Mouse (Mus musculus): ENCODE measurements around the gene Kif6. TPM values are rescaled to one million over a fixed set of nuclear protein-coding genes. Genes with fewer than 3 reads are reported as not detected.

Kif6 gene
- polyA plus RNA-seq, 1 experiment from 2014 or later: 1.5 TPM

GRCm38 (mm10) chr17:49875401-49875800 lies 260.5 kb downstream of the Kif6 start:
- Histone ChIP-seq H3K4me3 (ENCODE audit: low read depth, low read length) (no peak overlapping the region), H3K9ac (replicated peaks; ENCODE audit: low read depth) (no peak overlapping the region), H3K9me3 (ENCODE audit: low read length) (no peaks in the 10 kb centered on the region), H3K4me1 (ENCODE audit: insufficient read depth, low read depth, low read length) (no peaks in the 10 kb centered on the region), H3K27me3 (replicated peaks; ENCODE audit: insufficient read depth, low read length) (no peaks in the 10 kb centered on the region), H3K36me3 (ENCODE audit: insufficient read depth, low read length) (no peaks in the 10 kb centered on the region), H3K27ac (ENCODE audit: low read length) (no peak overlapping the region), H3K4me2 (replicated peaks; ENCODE audit: low read depth, low read length) (no peak overlapping the region)
- DNase-seq (ENCODE audit: low spot score) (no peak), ATAC-seq (no peak)
- TF ChIP-seq EP300 (IDR thresholded peaks at IDR 0.05) (no peak), CTCF (IDR thresholded peaks at IDR 0.05) (no peak)
- WGBS: 56% methylated on average over 6 of the region's 6 CpGs

- WGBS: 56% methylated on average over 15 of the region's 15 CpGs
- H3K4me3 ChIP-seq (ENCODE audit: low read depth, low read length): no peak overlapping the region
- no peak for DNase-seq (ENCODE audit: low spot score)
- H3K9ac ChIP-seq (replicated peaks; ENCODE audit: low read depth): no peak overlapping the region
- no peak for TF ChIP-seq EP300 (IDR thresholded peaks at IDR 0.05)
- 0 out of 2 replicates have a peak, but pooled peaks have one; percentile 14 for TF ChIP-seq CTCF (IDR thresholded peaks at IDR 0.05)
- no peaks in the 10 kb centered on the region for H3K4me1 ChIP-seq (ENCODE audit: insufficient read depth, low read depth, low read length)
- H3K27me3 ChIP-seq (replicated peaks; ENCODE audit: insufficient read depth, low read length): no peaks in the 10 kb centered on the region
- H3K36me3 ChIP-seq (ENCODE audit: insufficient read depth, low read length): no peaks in the 10 kb centered on the region
- no peak for ATAC-seq
- no peak overlapping the region for H3K4me2 ChIP-seq (replicated peaks; ENCODE audit: low read depth, low read length)
- no peak overlapping the region for H3K27ac ChIP-seq (ENCODE audit: low read length)
- H3K9me3 ChIP-seq (ENCODE audit: low read length): no peaks in the 10 kb centered on the region
These were observed 261.2 kb downstream of the Kif6 start for GRCm38 (mm10) chr17:49875939-49876651.

DNA sequence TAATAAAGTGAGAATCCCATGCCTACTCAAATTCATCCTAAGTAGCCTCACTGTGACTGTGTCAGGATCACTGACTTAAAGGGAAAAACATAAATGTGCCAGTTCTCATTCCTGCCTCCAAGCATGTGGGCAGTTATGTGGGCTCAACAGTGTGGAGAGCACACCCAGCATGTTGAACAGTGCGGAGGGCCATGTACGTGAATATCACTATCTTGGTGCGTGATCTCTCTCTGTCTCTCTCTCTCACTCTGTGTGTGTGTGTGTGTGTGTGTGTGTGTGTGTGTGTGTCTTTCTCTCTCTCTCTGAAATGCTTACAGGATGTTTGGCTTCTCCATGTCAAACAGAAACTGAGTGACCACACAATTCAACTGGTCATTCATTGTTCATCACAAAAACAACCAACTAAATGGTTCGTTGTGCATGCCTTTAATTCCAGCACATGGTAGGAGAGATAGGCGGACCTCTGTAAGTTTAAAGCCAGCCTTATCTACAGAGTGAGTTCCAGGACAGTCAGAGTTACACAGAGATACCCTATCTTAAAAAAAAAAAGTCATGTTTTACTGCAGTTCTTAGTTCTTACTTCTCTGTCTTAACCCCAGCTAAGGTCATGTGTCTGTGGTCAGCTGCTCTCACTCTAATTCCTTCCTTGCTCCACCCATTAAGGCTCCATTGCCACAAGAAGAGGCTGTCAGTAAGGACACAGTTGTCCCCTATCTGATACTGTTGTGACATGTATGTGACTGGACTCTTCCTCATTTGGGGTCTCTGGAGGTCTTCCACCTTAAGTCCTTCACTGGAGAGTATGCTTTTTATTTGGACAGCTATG lies 266.2 kb downstream of the Kif6 start:
- DNase-seq (ENCODE audit: low spot score) (no peak), ATAC-seq (no peak)
- WGBS: 64% methylated on average over 5 of the region's 5 CpGs
- Histone ChIP-seq H3K27me3 (replicated peaks; ENCODE audit: insufficient read depth, low read length) (no peaks in the 10 kb centered on the region), H3K4me1 (ENCODE audit: insufficient read depth, low read depth, low read length) (no peaks in the 10 kb centered on the region), H3K27ac (ENCODE audit: low read length) (no peak overlapping the region), H3K36me3 (ENCODE audit: insufficient read depth, low read length) (no peaks in the 10 kb centered on the region), H3K9me3 (ENCODE audit: low read length) (no peaks in the 10 kb centered on the region), H3K4me2 (replicated peaks; ENCODE audit: low read depth, low read length) (no peak overlapping the region), H3K4me3 (ENCODE audit: low read depth, low read length) (no peak overlapping the region), H3K9ac (replicated peaks; ENCODE audit: low read depth) (no peak overlapping the region)
- TF ChIP-seq EP300 (IDR thresholded peaks at IDR 0.05): no peak
- TF ChIP-seq CTCF (IDR thresholded peaks at IDR 0.05): no peak

DNA sequence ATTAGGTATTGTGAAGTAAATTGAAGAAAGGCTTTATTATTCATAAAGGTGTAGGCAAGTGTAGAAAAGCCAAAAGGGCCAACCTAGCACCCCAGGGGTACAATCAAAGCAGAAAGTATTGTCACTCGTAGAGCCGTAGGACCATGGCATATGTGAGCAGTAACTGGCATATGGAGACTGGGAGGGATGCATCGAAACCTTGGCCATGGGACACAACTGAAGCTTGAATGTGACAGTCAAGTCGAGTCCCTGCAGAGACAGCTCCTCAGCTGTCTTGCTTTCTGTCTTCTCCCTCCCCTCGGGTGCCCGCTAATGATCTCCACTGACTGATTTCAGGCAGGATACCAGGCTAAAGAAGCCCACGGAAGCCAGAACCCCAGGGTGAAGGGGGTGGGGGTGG lies 266.9 kb downstream of the Kif6 start:
- H3K4me1 ChIP-seq (ENCODE audit: insufficient read depth, low read depth, low read length): no peaks in the 10 kb centered on the region
- ATAC-seq (no peak), DNase-seq (ENCODE audit: low spot score) (no peak)
- H3K4me2 ChIP-seq (replicated peaks; ENCODE audit: low read depth, low read length): no peak overlapping the region
- H3K27me3 ChIP-seq (replicated peaks; ENCODE audit: insufficient read depth, low read length): no peaks in the 10 kb centered on the region
- WGBS: 80% methylated on average over 7 of the region's 7 CpGs
- H3K27ac ChIP-seq (ENCODE audit: low read length): no peak overlapping the region
- TF ChIP-seq CTCF (IDR thresholded peaks at IDR 0.05) (no peak), EP300 (IDR thresholded peaks at IDR 0.05) (no peak)
- no peak overlapping the region for H3K4me3 ChIP-seq (ENCODE audit: low read depth, low read length)
- H3K9me3 ChIP-seq (ENCODE audit: low read length): no peaks in the 10 kb centered on the region
- H3K9ac ChIP-seq (replicated peaks; ENCODE audit: low read depth): no peak overlapping the region
- no peaks in the 10 kb centered on the region for H3K36me3 ChIP-seq (ENCODE audit: insufficient read depth, low read length)

DNA sequence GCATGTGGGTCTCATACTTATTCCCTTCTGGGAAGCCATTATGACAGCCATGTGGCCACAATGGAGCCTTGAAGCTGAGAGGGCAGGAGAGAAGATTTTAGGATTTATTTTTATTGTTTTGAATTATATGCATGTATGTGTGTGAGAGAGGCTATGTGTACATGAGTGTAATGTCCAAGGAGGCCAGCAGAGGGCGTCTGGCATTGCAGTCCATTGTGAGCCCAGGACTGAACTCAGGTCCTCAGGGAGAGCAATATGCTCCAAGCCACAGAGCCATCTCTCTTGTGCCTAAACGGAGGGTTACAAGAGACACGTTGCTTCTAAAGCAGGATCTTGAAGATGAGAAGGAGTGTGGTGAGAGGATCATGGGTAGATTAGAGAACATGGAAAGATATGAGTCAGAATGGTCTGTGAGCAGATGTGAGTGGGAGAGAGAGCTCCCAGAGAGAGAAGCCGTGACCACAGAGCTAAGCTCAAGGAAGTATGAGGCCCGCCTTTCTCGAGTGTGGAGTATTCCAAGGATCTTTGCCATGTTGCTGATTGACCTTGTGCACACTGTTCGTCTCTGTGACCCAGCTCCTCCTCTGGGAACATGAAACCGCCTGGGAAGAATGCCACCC lies 268.3 kb downstream of the Kif6 start:
- TF ChIP-seq CTCF (IDR thresholded peaks at IDR 0.05): peak; percentile 51
- no peak for TF ChIP-seq EP300 (IDR thresholded peaks at IDR 0.05)

DNA sequence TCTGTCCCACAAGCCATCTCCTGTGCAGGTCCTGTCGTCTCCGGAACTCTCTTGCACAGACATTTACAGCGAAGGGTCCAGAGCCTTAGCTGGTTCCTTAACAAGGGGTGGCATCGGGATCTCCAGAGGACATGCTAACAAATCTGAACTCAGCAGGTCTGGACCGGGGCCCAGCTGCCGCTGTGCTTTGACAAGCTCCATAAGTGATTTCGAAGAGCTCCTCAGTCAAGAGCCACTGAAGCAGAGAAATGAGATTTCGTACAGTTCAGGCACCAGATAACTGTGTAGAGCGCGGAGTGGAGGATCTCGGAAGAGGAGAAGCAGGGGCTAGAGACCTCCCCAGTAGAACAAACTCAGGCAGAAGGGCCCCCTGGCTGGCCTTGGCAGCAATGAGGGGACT lies 270.1 kb downstream of the Kif6 start:
- ATAC-seq: no peak
- H3K27me3 ChIP-seq (replicated peaks; ENCODE audit: insufficient read depth, low read length): no peaks in the 10 kb centered on the region
- no peaks in the 10 kb centered on the region for H3K4me1 ChIP-seq (ENCODE audit: insufficient read depth, low read depth, low read length)
- no peak overlapping the region for H3K4me3 ChIP-seq (ENCODE audit: low read depth, low read length)
- TF ChIP-seq CTCF (IDR thresholded peaks at IDR 0.05): no peak
- no peak for TF ChIP-seq EP300 (IDR thresholded peaks at IDR 0.05)
- H3K9me3 ChIP-seq (ENCODE audit: low read length): no peaks in the 10 kb centered on the region
- no peak overlapping the region for H3K9ac ChIP-seq (replicated peaks; ENCODE audit: low read depth)
- no peaks in the 10 kb centered on the region for H3K36me3 ChIP-seq (ENCODE audit: insufficient read depth, low read length)
- no peak overlapping the region for H3K27ac ChIP-seq (ENCODE audit: low read length)
- no peak for DNase-seq (ENCODE audit: low spot score)
- H3K4me2 ChIP-seq (replicated peaks; ENCODE audit: low read depth, low read length): no peak overlapping the region
- 44% methylated on average over 11 of the region's 11 CpGs for WGBS

More for the DNA sequence above, 268.3 kb downstream of the Kif6 start:
- H3K9me3 ChIP-seq (ENCODE audit: low read length): no peaks in the 10 kb centered on the region
- no peak overlapping the region for H3K9ac ChIP-seq (replicated peaks; ENCODE audit: low read depth)
- H3K4me2 ChIP-seq (replicated peaks; ENCODE audit: low read depth, low read length): no peak overlapping the region
- no peak overlapping the region for H3K27ac ChIP-seq (ENCODE audit: low read length)
- H3K36me3 ChIP-seq (ENCODE audit: insufficient read depth, low read length): no peaks in the 10 kb centered on the region
- 79% methylated on average over 8 of the region's 8 CpGs for WGBS
- ATAC-seq (no peak), DNase-seq (ENCODE audit: low spot score) (no peak)
- H3K4me1 ChIP-seq (ENCODE audit: insufficient read depth, low read depth, low read length): no peaks in the 10 kb centered on the region
- no peaks in the 10 kb centered on the region for H3K27me3 ChIP-seq (replicated peaks; ENCODE audit: insufficient read depth, low read length)
- H3K4me3 ChIP-seq (ENCODE audit: low read depth, low read length): no peak overlapping the region

All from lung, postnatal 0 days (tissue).